Mouse (Mus musculus): ENCODE results near the gene Tex2. TPM values are rescaled to one million over a fixed set of nuclear protein-coding genes. Genes with fewer than 3 reads are reported as not detected.

The Tex2 gene
- polyA plus RNA-seq, 1 experiment from 2014 or later, result 7.6 TPM

Other genes with a start within 250 kb of the Tex2 start
- gene Prr29, start 248.0 kb downstream of the Tex2 start, polyA plus RNA-seq (2014; fragmentation: Nextera tagmentation; extraction: Ambion mirVana), result not detected in 2 replicates
- 24.5 and 26.8 TPM in 2 replicates for gene Icam2, start 225.3 kb downstream of the Tex2 start, polyA plus RNA-seq (2014; fragmentation: Nextera tagmentation; extraction: Ambion mirVana)
- gene Ern1, start 125.6 kb downstream of the Tex2 start, polyA plus RNA-seq (2014; fragmentation: Nextera tagmentation; extraction: Ambion mirVana), result 6.3 and 6.9 TPM in 2 replicates
- gene Pecam1, start 137.2 kb upstream of the Tex2 start, polyA plus RNA-seq (2014; fragmentation: Nextera tagmentation; extraction: Ambion mirVana), result 24.8 and 26.0 TPM in 2 replicates
- gene Milr1, start 137.8 kb upstream of the Tex2 start, polyA plus RNA-seq (2014; fragmentation: Nextera tagmentation; extraction: Ambion mirVana), result 0.89 and 1.4 TPM in 2 replicates
- gene Polg2, start 166.1 kb upstream of the Tex2 start, polyA plus RNA-seq (2014; fragmentation: Nextera tagmentation; extraction: Ambion mirVana), result 11.3 and 11.4 TPM in 2 replicates
- 501 and 510 TPM in 2 replicates for gene Ddx5, start 175.8 kb upstream of the Tex2 start, polyA plus RNA-seq (2014; fragmentation: Nextera tagmentation; extraction: Ambion mirVana)
- 22.5 and 24.5 TPM in 2 replicates for gene Cep95, start 175.8 kb upstream of the Tex2 start, polyA plus RNA-seq (2014; fragmentation: Nextera tagmentation; extraction: Ambion mirVana)